Mouse (Mus musculus) myocyte (in vitro differentiated cells): ENCODE results near the gene Aup1.

ENCODE experiments used
- CEBPB ChIP-seq: IDR thresholded peaks from 2 replicates; pipeline ENCODE4 v1.6.1; 2011; ENCODE audit warnings: mild to moderate bottlenecking, moderate library complexity; ENCODE audit not compliant: poor library complexity, insufficient read depth, severe bottlenecking
- E2F4 ChIP-seq: IDR thresholded peaks from one replicate; pipeline ENCODE4 v1.6.1; 2011; ENCODE audit warnings: mild to moderate bottlenecking, control low read depth, moderate library complexity; ENCODE audit not compliant: insufficient read depth
- MAX ChIP-seq: IDR thresholded peaks from one replicate; pipeline ENCODE4 v1.6.1; 2011; ENCODE audit warnings: low read depth, mild to moderate bottlenecking, control low read depth
- MYOD1 ChIP-seq, 3 experiments: IDR thresholded peaks; one replicate each; pipeline ENCODE4 v1.6.1; 2011; ENCODE audit warnings: control low read depth in 2 of 3, low read depth in 2 of 3, mild to moderate bottlenecking in 2 of 3, moderate library complexity in 1 of 3; ENCODE audit not compliant: insufficient read length in 2 of 3, control insufficient read depth in 1 of 3
- MYOG ChIP-seq, 3 experiments: IDR thresholded peaks; one replicate each; pipeline ENCODE4 v1.6.1; 2011; ENCODE audit warnings: control low read depth in 2 of 3, low read depth in 2 of 3, mild to moderate bottlenecking in 2 of 3; ENCODE audit not compliant: insufficient read length in 2 of 3, control insufficient read depth in 1 of 3, insufficient read depth in 1 of 3
- POLR2A ChIP-seq: IDR thresholded peaks from one replicate; pipeline ENCODE4 v1.6.1; 2011; ENCODE audit warnings: low read depth, mild to moderate bottlenecking, control low read depth, moderate library complexity; ENCODE audit not compliant: insufficient read length
- POLR2AphosphoS2 ChIP-seq: IDR thresholded peaks from one replicate; pipeline ENCODE4 v1.6.1; 2011; ENCODE audit warnings: low read depth, control low read depth; ENCODE audit not compliant: insufficient read length
- REST ChIP-seq: IDR thresholded peaks from one replicate; pipeline ENCODE4 v1.6.1; 2011; ENCODE audit warnings: mild to moderate bottlenecking, control low read depth, moderate library complexity; ENCODE audit not compliant: insufficient read depth, insufficient read length
- TCF12 ChIP-seq: IDR thresholded peaks from one replicate; pipeline ENCODE4 v1.6.1; 2011; ENCODE audit warnings: mild to moderate bottlenecking, control low read depth; ENCODE audit not compliant: poor library complexity, insufficient read depth, severe bottlenecking
- TCF3 ChIP-seq: IDR thresholded peaks from one replicate; pipeline ENCODE4 v1.6.1; 2011; ENCODE audit warnings: low read depth, control low read depth; ENCODE audit not compliant: insufficient read length
- USF1 ChIP-seq: IDR thresholded peaks from one replicate; pipeline ENCODE4 v1.6.1; 2011; ENCODE audit warnings: low read depth, mild to moderate bottlenecking, control low read depth, moderate library complexity

- TF ChIP-seq POLR2A (no peak), MAX (no peak), MYOD1 (IDR thresholded peaks at IDR 0.05; ENCODE audit: control insufficient read depth in 1 of 3, insufficient read length in 2 of 3, low read depth in 2 of 3) (no peak), CEBPB (no peak), POLR2AphosphoS2 (no peak), USF1 (no peak), E2F4 (no peak), MYOG (IDR thresholded peaks at IDR 0.05; ENCODE audit: control insufficient read depth in 1 of 3, insufficient read depth in 1 of 3, insufficient read length in 2 of 3, low read depth in 2 of 3) (no peak), TCF12 (no peak), TCF3 (no peak), REST (no peak)
These were observed 37.1 kb upstream of the Aup1 start for GRCm38 (mm10) chr6:83017190-83017589.
